Mouse (Mus musculus) kidney, adult 10 weeks (tissue): ENCODE measurements around the gene Rai1. TPM values are rescaled to one million over a fixed set of nuclear protein-coding genes. Genes with fewer than 3 reads are reported as not detected.

Experiments
- polyA plus RNA-seq: library from polyadenylated mRNA; stranded (reverse); fragments of 350-450 nt; fragmentation: Illumina TruSeq; extraction: RNeasy Lipid Tissue Mini Kit (QIAGEN cat#74804); gene quantifications from one replicate; pipeline ENCODE4 v1.2.3, GENCODE M21; 2014; ENCODE audit warnings: low read depth, low replicate concordance

Rai1 gene
- 1.0 TPM for polyA plus RNA-seq

DNA sequence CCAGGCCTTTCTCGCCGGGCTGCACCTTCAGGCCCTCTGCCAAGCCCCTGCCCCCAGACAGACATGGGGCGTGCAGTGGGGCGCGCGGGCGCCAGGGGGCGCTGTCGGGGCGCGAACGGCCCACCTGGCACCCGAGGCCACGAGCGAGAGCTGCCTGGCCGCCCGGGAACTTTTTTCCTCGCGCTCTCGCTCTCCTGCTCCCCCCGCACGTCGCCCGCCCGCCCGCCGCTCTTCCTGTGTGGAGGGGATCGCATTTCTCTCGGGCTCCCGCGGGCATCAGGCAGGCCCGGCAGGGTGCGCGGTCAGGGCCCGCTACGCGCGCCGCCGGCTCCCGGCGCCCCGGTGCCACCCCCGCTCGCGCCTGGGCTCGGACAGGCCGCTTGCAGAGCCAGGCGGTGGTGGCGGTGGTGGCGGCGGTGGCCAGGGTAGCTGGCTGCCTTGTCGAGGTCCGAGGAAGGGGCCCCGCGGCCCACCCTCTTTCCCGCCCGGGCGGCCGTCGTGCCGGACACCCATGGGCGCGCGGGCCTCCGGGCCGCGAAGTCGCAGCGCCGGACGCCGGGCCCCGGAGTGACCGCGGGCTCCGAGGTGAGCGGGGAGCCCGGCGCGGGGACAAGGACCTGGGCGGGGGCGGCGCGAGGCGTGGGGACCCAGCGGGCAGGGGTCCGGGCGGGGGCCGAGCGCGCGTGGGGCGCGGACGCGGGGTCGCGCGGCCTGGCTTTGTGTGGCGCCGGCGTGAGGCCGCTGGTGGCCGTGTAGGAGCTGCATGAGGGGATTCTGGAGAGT is at the start of gene Rai1:
Gene Rai1, plus strand, starts transcription at position 204 of the 783 bp plus-strand sequence.

DNA sequence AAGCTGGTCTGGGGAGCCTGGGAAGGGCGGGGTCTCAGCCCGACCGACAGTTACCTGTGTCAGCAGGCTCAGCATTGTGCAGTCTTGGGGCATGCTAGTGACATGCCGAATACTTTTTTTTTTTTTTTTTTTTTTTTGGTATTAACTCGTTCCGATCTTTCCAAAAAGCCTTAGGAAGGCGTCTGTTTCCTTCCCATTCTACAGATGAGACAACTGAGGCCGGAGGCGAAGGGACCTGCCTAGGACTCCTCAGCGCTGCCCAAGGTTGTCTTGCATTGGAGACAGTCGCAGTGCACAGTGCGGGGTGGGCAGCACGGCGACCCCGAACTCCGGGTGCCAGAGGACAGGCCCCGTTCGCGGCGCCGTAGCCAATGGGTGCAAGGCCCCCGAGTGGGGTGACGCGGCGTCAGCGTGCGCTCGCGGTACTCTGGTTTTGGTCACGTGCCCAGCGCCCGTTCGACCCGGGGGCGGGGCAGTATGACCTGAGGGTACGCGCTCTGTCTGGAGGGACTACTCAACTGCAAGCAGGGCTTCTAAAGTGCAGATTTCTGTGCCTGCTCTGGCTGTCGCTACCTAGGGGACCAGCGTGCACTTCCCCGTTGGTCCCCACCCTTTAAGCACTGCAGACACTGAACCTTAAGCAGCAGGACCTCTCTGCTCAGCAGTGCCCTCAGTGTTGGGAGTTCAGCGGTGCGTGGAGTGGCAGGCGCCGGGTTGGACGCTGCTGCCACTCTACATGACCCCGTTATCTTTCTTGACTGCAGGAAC is 117.8 kb downstream of the Rai1 start, which contains the start of gene Srebf1:
Gene Srebf1, minus strand, starts transcription at position 113 of the 768 bp plus-strand sequence.

Other genes starting within 250 kb of the Rai1 start
- gene Med9, start 156.8 kb upstream of the Rai1 start, polyA plus RNA-seq = 6.8 TPM
- gene Rasd1, start 140.1 kb upstream of the Rai1 start, polyA plus RNA-seq = 1.0 TPM
- gene Pemt, start 58.5 kb upstream of the Rai1 start, polyA plus RNA-seq = not detected
- gene Srebf1, start 117.6 kb downstream of the Rai1 start, polyA plus RNA-seq = 0.28 TPM
- gene Tom1l2, start 247.9 kb downstream of the Rai1 start, polyA plus RNA-seq = 16.5 TPM
- 0.81 TPM for gene Drc3, start 248.3 kb downstream of the Rai1 start, polyA plus RNA-seq